Mouse (Mus musculus): Measurements from ENCODE around the gene Noct.
A peak's percentile ranks its signal among the peaks of the same experiment; 100 is the strongest.

Gene Noct

GRCm38 (mm10) chr3:51230886-51231285, 6.6 kb downstream of the Noct start:
- DNase-seq (ENCODE audit: low spot score in 2 of 2) = no peak

- no peak for DNase-seq (ENCODE audit: low spot score in 2 of 2)
Observed at GRCm38 (mm10) chr3:51231499-51231898, 7.3 kb downstream of the Noct start.

DNA sequence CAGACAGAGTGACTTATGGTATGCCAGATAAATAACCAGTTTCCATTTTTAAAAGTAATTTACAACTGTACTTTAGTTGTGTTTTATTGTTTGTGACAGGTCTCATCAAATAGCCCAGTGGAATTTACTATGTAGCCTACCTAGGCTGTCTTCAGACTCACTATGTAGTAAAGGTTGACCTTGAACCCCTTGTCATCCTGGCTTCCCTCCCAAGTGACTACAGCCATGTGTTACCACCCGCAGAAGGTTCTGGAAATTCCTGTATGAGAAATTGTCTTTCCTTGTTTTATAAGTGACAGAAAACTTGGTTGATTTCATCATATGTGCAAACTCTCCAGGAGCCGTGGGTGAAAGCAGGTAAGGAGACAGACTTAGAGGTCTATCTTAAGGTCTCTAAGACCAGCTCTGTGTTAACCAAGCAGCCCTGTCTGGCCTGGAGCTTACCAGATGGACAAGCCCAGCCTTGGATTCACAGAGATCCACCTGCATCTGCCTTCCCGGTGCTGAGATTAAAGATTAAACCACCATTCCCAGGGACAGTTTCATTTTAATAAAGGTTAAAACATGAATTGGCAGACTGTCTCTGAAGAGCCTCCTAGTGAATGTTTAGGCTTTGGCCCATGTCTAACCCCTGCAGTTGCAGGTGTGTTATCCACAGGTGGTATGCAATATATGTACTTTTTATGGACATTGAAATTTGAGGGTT, 8.1 kb downstream of the Noct start:
- DNase-seq (ENCODE audit: low spot score in 2 of 2) = no peak

GRCm38 (mm10) chr3:51233474-51233873, 9.2 kb downstream of the Noct start:
- no peak for DNase-seq (ENCODE audit: low spot score in 2 of 2)

- DNase-seq (ENCODE audit: low spot score in 2 of 2) = peak; percentile 42 to 49
Observed at GRCm38 (mm10) chr3:51233918-51234751, 9.9 kb downstream of the Noct start.

DNA sequence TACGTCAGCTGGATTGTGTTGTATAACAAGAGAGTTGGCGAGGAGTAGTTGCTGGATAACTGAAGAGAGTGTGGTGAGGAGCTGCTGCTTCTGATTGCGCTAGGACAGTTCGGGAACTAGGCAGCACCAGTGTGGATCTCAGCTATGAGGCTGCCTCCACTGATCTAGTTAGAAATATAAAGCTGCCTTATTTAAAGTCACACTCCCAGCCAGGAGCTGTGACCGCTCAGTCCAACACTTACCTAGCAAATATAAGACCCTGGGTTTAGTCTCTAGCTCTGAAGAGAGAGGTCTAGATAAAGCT, 10.5 kb downstream of the Noct start:
- DNase-seq (ENCODE audit: low spot score in 2 of 2) = no peak

DNA sequence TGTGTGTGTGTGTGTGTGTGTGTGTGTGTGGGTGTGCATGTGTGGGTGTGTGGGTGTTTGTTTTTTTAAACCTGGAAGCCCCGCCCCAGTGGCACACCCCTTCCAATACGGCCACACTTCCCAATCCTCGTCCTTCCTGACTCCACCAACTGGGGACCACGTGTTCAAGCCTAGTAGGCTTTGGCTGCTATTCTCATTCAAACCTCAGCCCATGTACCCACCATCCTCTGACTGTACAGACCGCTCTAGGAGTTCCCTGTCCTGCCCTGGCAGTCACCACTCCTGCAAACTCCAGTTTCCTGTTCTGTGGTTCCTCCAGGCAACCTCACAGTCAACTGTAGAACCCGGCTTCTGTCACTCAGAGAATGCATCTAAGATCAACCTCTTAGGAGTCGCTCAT, 14.3 kb downstream of the Noct start:
- DNase-seq (ENCODE audit: low spot score in 2 of 2) = no peak

DNA sequence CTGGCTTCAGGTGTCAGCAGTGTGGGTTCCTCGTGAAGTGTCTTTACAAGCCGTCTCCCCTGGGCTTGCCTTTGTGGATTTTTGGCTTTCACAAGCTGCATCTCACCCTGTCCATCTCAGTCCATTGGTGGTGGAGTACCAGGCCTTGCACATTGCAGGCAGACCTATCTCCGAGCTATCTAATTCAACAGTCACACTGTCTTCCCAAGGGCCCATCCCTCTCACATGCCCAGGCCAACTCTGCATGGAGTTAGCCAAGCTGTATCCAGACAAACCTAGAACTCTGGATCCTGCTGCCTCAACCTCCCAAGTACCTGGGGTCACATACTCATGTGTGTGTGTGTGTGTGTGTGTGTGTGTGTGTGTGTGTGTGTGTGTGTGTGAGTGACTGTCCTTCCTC, 15.3 kb downstream of the Noct start:
- DNase-seq (ENCODE audit: low spot score in 2 of 2) = no peak

DNA sequence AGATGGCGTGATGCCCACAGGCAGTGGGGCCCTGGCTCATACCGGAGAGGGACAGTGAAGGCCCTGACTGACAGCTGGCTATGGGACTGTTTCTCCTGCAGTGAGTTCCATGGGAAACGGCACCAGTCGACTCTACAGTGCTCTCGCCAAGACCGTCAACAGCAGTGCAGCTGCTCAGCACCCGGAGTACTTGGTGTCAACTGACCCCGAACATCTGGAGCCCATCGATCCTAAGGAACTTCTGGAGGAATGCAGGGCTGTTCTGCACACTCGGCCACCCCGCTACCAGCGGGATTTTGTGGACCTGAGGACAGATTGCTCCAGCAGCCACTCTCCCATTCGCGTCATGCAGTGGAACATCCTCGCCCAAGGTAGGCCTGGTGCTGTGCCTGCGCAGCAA, 23.5 kb downstream of the Noct start:
- DNase-seq (ENCODE audit: low spot score in 2 of 2) = no peak

DNA sequence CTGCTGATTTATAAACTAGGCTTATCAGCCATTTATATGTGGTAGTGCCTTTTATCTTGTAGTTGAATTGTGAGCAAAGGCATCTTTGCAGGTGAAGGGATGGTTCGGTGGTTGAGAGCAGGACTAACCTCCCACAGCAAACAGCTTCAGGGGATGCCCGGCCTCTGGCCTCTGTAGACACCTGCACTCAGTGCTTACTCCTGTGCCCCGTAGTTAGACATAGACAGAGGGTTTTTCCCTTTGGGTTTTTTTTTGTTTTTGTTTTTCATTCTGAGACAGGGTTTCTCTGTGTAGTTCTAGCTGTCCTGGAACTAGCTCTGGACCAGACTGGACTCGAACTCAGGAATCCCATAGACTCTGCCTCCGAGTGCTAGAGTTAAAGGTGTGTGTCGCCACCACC, 24.4 kb downstream of the Noct start:
- no peak for DNase-seq (ENCODE audit: low spot score in 2 of 2)

DNA sequence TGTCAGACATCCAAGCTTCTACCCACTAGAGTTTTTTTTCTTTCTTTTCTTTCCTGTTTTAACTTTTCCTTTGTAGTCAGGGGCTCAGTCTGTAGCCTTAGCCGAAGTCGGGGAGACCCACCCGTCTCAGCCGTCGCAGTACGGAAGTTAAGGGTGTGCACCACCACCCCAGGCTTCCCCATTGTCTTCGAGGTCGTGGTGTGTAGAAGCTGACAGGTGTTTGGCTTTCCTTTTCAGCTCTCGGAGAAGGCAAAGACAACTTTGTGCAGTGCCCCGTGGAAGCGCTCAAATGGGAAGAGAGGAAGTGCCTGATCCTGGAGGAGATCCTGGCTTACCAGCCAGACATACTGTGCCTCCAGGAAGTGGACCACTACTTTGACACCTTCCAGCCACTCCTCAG, 25.2 kb downstream of the Noct start:
- no peak for DNase-seq (ENCODE audit: low spot score in 2 of 2)

DNA sequence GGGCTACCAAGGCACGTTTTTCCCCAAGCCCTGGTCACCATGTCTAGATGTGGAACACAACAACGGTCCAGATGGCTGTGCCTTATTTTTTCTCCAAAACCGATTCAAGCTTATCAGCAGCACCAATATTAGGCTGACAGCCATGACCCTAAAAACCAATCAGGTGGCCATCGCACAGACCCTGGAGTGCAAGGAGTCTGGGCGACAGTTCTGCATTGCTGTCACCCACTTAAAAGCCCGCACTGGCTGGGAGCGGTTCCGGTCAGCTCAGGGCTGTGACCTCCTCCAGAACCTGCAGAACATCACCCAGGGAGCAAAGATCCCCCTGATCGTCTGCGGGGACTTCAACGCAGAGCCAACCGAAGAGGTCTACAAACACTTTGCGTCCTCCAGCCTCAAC, 25.6 kb downstream of the Noct start:
- no peak for DNase-seq (ENCODE audit: low spot score in 2 of 2)

DNA sequence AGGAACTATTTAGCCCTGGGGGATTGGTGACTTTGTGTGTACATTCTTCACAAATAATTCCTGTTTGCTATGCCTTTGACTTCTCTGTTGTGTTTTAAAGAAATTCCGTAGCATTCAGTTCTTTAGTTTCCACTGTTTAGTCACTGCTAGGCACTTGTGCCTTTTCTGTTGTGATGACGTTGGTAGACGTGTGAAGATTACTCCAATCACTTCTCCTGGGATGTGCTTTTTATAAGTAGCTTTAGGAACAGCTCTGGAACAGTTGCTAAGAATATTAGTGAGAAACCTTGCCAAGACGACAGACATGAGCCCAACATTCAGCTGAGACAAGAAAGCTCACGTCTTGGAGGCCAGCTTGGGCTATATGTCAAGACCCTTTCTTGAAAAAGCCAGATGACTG, 26.8 kb downstream of the Noct start:
- DNase-seq (ENCODE audit: low spot score in 2 of 2) = no peak

DNA sequence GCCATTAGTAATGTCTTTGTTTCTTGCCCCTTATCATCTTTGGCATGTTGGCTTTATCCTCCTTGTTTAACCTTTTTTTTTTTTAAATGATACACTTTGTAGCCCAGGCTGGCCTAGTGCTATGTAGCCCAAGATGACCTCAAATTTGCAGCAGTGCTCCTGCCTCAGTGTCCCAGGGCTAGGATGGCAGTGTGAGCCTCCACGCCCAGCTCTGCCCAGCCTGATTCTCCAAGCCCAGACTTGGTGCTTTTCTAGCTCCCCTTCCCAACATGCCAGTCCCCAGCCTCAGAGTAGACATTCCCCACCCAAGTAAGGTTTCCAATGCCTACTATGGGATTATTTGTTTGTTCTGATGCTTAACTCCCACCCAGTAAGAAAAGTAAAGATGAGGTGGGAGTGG, 28.0 kb downstream of the Noct start:
- DNase-seq (ENCODE audit: low spot score in 2 of 2) = no peak

GRCm38 (mm10) chr3:51252689-51253402, 28.6 kb downstream of the Noct start:
- DNase-seq (ENCODE audit: low spot score in 2 of 2) = no peak

GRCm38 (mm10) chr3:51254784-51255183, 30.5 kb downstream of the Noct start:
- no peak for DNase-seq (ENCODE audit: low spot score in 2 of 2)

GRCm38 (mm10) chr3:51256450-51256849, 32.2 kb downstream of the Noct start:
- no peak for DNase-seq (ENCODE audit: low spot score in 2 of 2)

GRCm38 (mm10) chr3:51258070-51258469, 33.8 kb downstream of the Noct start:
- no peak for DNase-seq (ENCODE audit: low spot score in 2 of 2)

GRCm38 (mm10) chr3:51262942-51263341, 38.7 kb downstream of the Noct start:
- no peak for DNase-seq (ENCODE audit: low spot score in 2 of 2)

- no peak for DNase-seq (ENCODE audit: low spot score in 2 of 2)
Observed at GRCm38 (mm10) chr3:51268434-51268833, 44.2 kb downstream of the Noct start.

GRCm38 (mm10) chr3:51270069-51270817, 46.0 kb downstream of the Noct start:
- no peak for DNase-seq (ENCODE audit: low spot score in 2 of 2)

GRCm38 (mm10) chr3:51275956-51276398, 51.7 kb downstream of the Noct start:
- peak; percentile 98 for DNase-seq (ENCODE audit: low spot score in 2 of 2)

Measured in right cerebral cortex, postnatal 36 days (tissue).